Mouse (Mus musculus) embryo, embryonic 9.5 days (tissue): ENCODE results near the gene Kif18b.

ENCODE experiments used
- DNase-seq: peaks from one replicate; pipeline ENCODE4 v3.0.0-alpha.2; 2017; ENCODE audit errors: extremely low spot score

Gene Kif18b

DNA sequence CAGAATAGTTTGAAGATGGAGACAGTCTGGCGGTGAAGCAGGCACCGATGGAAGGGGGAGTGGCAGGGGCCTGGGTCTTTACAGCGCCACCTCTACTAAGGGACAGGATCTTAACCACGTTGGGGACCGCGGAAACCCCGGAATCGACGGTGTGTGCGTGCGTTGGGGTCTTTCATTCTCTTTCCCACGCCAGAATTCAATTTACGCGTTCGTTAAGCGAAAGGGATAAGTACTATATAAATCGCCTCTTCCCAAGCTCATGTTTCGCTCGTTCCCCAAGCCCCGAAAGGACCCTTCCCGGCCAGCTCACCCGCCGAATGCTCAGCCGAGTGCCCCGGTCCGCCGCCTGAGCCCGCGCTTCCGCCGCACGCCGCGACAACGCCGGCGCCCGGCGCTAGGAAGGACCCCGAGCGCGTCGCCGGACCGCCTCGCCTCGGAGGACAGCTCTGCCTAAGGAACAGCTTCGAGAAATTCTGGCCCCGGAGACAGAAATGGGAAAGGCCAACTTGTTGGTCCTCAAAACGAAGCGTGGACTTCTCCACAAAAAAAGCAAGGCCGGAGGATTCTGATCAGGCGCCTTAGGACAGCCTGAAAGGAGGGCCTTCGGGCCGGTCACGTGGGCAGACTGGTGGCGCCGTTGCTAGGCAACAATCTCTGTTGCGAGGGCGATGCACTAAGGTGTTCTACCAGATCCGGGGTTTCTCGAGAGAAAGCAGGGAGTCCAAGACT lies 44.2 kb downstream of the Kif18b start, which contains the start of the genes Eftud2 and Ccdc103:
Eftud2 (minus strand) TSS at position 401 of the 729 bp plus-strand sequence.
Ccdc103 (plus strand) TSS at position 620 of the 729 bp plus-strand sequence.
- DNase-seq, result peak; percentile 94

DNA sequence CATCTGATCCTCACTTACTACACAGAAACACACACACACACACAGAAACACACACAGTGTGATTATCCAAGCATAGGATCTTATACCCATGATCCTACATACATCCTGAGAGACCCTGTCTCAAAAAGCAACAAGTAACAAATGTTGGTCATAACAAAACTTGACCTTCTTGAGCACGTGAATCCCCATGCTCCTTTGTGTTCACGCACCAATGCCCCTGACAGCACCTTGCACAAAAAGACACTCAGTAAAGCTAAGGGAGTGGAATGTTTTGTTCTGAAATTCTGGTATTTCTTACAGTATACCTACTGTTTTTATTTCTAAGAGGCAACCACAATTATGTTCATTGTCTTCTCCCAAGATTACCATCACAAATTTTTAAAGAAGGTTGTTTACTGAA lies 45.4 kb downstream of the Kif18b start:
- DNase-seq, result no peak

DNA sequence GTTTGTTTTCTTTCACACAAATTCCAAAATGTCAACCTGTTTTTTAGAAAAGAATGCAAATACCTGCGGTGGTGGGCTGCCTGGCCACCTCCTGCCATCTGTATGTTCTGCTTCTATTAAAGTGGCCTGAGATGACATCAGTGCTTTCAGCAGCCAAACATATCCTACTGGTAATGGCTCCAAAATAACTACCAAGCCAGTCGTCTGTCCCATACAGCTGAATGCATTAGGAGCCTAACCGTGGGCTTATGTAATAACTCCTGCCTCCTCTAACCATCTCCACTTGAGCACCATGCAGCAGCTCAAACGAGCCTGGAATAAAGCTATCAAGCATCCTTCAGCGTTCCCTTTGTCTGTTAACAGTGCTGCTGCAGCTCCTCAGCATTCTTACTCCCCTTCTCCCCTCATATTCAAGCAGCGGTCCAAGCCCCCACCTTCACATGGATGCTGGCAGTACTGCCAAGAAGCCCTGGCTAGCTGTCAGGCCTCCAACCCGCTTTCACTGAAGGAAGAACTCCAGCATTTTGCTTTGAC lies 50.1 kb downstream of the Kif18b start:
- DNase-seq, result no peak

DNA sequence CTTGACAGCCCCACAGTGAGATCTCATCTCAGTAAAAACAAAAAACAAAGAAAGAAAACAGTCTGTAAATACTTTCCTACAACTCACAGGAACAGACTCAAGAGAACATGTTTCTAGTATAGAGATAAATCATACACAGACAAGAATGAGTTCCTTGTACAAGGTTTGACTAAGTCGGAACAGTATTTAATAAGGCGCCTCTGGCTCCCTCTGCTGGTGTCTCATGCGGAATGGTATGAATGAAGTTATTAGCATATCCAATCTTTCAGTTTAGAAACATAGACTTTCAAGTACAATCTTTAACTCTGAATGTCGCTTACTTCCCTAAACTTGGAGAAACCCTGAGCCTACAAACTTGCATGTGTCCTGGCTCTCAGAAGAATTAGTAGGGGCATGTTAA lies 60.7 kb downstream of the Kif18b start:
- DNase-seq, result peak; percentile 53

DNA sequence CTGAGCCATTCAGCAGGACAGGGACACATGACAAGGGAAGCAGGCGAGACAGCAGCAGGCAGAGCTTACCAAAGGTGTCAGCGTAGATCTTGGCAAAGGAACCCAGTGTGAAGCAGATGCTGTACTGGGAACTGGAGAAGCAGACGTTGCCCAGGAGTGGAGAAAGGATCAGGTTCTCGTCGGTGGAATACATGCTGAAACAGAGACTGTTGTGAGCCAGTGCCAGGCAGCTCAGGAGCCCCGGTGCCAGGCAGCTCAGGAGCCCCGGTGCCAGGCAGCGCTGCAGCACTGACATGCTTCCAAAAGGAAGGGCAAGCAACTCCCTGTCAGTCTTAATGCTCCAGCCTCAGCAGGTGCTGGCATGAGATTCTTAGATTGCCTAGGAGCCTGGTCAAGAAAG lies 65.0 kb downstream of the Kif18b start:
- no peak for DNase-seq

DNA sequence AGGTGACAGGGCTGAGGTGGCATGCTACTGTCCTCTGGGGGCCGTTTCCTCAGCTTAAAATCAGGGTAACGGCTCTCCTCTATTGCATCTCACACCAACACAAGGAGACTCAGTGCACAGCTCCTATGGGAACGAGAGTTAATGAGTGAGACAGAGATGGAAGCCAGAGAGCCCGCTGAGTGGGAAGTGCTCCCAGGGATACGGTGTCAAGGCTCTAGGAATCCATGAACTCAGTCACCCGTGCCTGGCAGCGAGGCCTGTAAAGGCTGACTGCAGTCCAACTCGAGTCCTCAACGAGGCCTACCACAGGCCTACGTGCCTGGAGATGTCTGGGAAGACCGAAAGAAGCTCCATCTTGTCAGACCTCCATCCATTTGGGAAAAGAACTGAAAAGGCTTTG lies 66.0 kb downstream of the Kif18b start:
- DNase-seq, result no peak

DNA sequence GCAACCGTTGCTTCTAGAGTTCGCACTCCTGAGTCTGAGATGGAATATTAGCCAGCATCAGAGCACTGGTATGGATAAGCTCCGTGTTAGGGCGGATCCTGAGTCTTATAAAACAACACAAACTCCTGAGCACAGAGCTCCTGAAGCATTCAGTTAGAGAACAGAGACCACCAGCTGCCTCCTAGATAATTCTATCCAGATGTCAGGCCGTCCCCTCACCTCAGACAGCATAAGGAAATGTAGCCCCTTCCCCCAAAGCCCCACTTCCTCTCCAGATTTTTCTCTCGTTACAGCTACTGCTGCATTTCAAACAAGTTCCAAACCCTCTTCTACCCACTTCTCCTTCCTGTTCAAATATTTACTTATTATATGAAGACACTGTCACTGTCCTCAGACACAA lies 69.0 kb downstream of the Kif18b start:
- no peak for DNase-seq
